Mouse (Mus musculus) MEL (cell line): ENCODE measurements at regions not wholly inside any gene's neighbourhood (a gene's known extent, or its start where the extent isn't known, plus 50 kb on each side); places are given as distances from the start of the nearest gene placed in this dataset.

Experiments used
- E2F4 ChIP-seq: IDR thresholded peaks from 2 replicates; pipeline ENCODE4 v1.6.1; 2011; ENCODE audit warnings: low read depth, low read length, improper control_type of control experiment, borderline replicate concordance
- EP300 ChIP-seq, 2 experiments: IDR thresholded peaks; 2 replicates each; pipeline ENCODE4 v1.6.1; 2011; ENCODE audit warnings: improper control_type of control experiment in 2 of 2, low read length in 2 of 2, low read depth in 1 of 2, mild to moderate bottlenecking in 1 of 2
- KAT2A ChIP-seq: conservative IDR thresholded peaks from 2 replicates; pipeline ENCODE4 v1.6.1; 2012; ENCODE audit warnings: low read depth, low read length, improper control_type of control experiment, inconsistent platforms
- POLR2A ChIP-seq, 2 experiments: IDR thresholded peaks; 2 replicates each; pipeline ENCODE4 v1.6.1; 2011 to 2012; ENCODE audit warnings: low read length in 2 of 2, mild to moderate bottlenecking in 2 of 2, control low read depth in 1 of 2, improper control_type of control experiment in 1 of 2, low read depth in 1 of 2, moderate library complexity in 1 of 2; ENCODE audit not compliant: control insufficient read depth in 1 of 2, insufficient read depth in 1 of 2, poor library complexity in 1 of 2
- POLR2AphosphoS2 ChIP-seq: IDR thresholded peaks from 2 replicates; pipeline ENCODE4 v1.6.1; 2011; ENCODE audit warnings: low read length, improper control_type of control experiment
- USF2 ChIP-seq, 2 experiments: IDR thresholded peaks; 2 replicates each; pipeline ENCODE4 v1.6.1; 2011 to 2012; ENCODE audit warnings: improper control_type of control experiment in 2 of 2, low read length in 2 of 2, borderline replicate concordance in 1 of 2, inconsistent platforms in 1 of 2, low read depth in 1 of 2, mild to moderate bottlenecking in 1 of 2; ENCODE audit not compliant: insufficient read depth in 1 of 2

DNA sequence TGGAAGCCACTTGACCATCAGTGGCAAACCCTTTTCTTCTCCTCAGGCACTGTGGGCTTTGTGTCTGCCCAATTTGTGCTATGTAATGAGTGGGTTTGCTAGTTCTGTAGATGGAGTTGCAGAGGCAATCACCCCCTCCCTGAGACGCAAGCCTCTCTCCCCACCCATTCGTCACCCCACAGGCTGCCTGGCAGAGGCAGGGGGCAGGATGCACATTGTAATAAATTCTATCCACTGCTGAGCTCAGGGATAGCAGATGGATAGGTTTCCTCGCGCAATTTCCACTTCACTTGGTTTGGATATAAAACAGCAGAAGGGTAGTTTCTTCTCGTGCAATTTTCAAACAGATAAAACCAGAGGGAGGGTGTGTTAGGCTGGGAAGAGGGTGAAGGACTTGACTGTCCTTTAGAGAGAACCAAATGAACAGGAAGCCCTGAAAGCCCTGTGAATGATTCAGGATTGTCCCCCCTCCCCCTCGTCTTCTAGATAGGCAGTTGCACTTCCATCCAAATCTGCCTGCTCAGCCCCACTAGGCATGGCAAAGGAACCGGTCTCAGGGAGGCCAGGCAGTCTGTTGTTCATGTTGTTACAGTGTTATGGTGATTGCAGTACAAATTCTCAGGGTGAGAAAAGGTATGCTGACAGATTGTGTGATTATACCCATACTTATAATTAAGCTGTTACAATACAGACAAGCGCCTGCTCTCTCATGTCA, 286.0 kb upstream of the Tle4 start:
- TF ChIP-seq USF2 (IDR thresholded peaks at IDR 0.05; ENCODE audit: borderline replicate concordance in 1 of 2, insufficient read depth in 1 of 2, low read depth in 1 of 2, low read length in 2 of 2), result no peak
- TF ChIP-seq POLR2A (IDR thresholded peaks at IDR 0.05; ENCODE audit: control insufficient read depth in 1 of 2, insufficient read depth in 1 of 2, low read depth in 1 of 2, low read length in 2 of 2, poor library complexity in 1 of 2), result no peak
- TF ChIP-seq E2F4, result no peak
- TF ChIP-seq EP300 (IDR thresholded peaks at IDR 0.05; ENCODE audit: low read depth in 1 of 2, low read length in 2 of 2), result no peak
- TF ChIP-seq POLR2AphosphoS2, result no peak
- no peak for TF ChIP-seq KAT2A
